Mouse (Mus musculus) embryonic facial prominence, embryonic 12.5 days (tissue): ENCODE data around the gene Gcnt2. TPM values are rescaled to one million over a fixed set of nuclear protein-coding genes. Genes with fewer than 3 reads are reported as not detected.

Experiments
- ATAC-seq: fragments of 200-750 bp; cut with Nextera tagmentation; 2 replicates; pipeline ENCODE4 v1.8.0; 2017; ENCODE audit not compliant: insufficient number of reproducible peaks, insufficient read depth, low FRiP score, low TSS enrichment
- H3K27ac ChIP-seq: fragments of 300-500 bp; sonication (generic); 2 replicates; pipeline ENCODE4 v1.5.1; 2016; ENCODE audit warnings: mild to moderate bottlenecking
- H3K27me3 ChIP-seq: fragments of 300-500 bp; sonication (generic); 2 replicates; pipeline ENCODE4 v1.6.1; 2016; ENCODE audit warnings: mild to moderate bottlenecking, moderate library complexity
- H3K36me3 ChIP-seq: fragments of 300-500 bp; sonication (generic); 2 replicates; pipeline ENCODE4 v1.6.1; 2016; ENCODE audit warnings: mild to moderate bottlenecking
- H3K4me1 ChIP-seq: fragments of 300-500 bp; sonication (generic); 2 replicates; pipeline ENCODE4 v1.6.1; 2016
- H3K4me2 ChIP-seq: fragments of 300-500 bp; sonication (generic); replicated peaks from 2 replicates; pipeline ENCODE4 v1.6.1; 2016; ENCODE audit warnings: mild to moderate bottlenecking, moderate library complexity
- H3K4me3 ChIP-seq: fragments of 300-500 bp; sonication (generic); 2 replicates; pipeline ENCODE4 v1.5.1; 2016; ENCODE audit warnings: mild to moderate bottlenecking
- H3K9ac ChIP-seq: fragments of 300-500 bp; sonication (generic); 2 replicates; pipeline ENCODE4 v1.6.1; 2016; ENCODE audit warnings: mild to moderate bottlenecking, moderate library complexity
- H3K9me3 ChIP-seq: fragments of 300-500 bp; sonication (generic); 2 replicates; pipeline ENCODE4 v1.6.1; 2016; ENCODE audit warnings: mild to moderate bottlenecking, moderate library complexity
- WGBS: fragments of 180-500 bp; shearing (Covaris S2); methylation state at CpG from one replicate; pipeline ENCODE4 v1.1.7; 2016; 5-methylcytosine and 5-hydroxymethylcytosine counted together
- polyA plus RNA-seq: library from polyadenylated mRNA; unstranded; fragments of >200 nt; fragmentation: Nextera tagmentation; extraction: Ambion mirVana; gene quantifications from 2 replicates; pipeline ENCODE4 v1.2.1, GENCODE M21; 2016

The Gcnt2 gene
- polyA plus RNA-seq: 2.1 and 2.9 TPM in 2 replicates

DNA sequence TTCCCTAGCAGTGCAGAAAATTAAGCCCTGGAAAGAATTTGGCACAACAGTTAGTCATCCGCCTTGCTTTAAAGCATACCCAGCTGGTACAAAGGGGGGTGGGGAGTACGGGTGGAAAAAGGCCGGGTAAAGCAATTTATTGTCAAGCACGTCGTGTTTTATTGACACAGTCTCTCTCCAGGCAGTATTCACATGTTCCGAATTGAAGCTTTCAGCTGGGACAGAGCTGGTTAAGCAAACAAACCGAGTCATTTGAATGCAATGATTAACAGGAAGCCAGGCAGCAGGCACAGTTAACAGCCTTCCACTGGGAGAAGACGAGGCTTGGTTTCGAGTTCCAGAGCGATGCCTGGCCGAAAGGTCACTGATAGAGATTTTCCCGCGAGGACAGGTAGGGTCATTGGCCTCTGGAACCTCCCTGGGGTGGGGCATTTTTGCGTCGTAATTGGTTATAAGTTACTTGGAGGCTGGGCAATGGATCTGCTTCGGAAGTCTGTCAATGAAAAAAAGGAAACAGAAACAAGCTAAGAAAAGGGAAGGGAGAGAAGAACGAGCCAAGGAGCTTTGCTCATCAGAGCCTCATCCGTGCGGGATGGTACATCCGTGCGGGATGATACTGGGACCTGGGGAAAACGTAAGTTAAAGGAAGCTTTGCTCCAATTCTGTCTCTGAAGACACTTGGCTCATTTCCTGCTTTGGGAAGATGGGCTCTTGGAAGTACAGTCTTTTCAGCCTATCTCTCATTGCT lies at the start of gene Gcnt2:
Gene Gcnt2, plus strand, starts transcription at position 103 of the 748 bp plus-strand sequence.
- H3K4me1 ChIP-seq: no peaks in the 10 kb centered on the region
- H3K4me2 ChIP-seq: peak within 1 kb of the TSS; percentile 40
- H3K9ac ChIP-seq: no peak within 1 kb of the TSS
- H3K36me3 ChIP-seq: no peaks in the 10 kb centered on the region
- no peaks in the 10 kb centered on the region for H3K27me3 ChIP-seq
- H3K27ac ChIP-seq: no peak within 1 kb of the TSS
- H3K9me3 ChIP-seq: no peaks in the 10 kb centered on the region
- no peak within 1 kb of the TSS for H3K4me3 ChIP-seq
- WGBS: 34% methylated on average over 22 of the region's 22 CpGs
- ATAC-seq: no peak

DNA sequence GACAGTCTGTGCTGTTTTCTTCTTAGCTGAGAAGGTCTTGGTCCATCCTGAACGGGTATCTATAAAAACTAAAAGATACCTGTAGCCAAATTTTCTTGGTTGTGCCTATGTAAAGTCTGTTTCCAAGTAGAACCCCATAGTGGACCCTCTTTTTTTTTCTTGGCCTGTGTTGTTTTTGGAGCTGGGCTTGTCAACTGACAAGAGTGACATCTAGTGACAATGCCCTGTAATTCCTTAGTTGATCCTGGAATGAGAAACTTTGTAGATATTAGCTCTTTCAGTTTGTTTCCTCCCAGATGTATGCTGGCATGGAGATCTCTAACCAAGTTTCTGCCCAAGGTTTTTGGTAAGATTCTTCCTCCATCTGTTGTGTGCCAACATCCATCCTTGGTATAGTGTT lies 38.9 kb upstream of the Gcnt2 start:
- WGBS: 61% methylated on average over 1 of the region's 1 CpGs
- Histone ChIP-seq H3K27me3 (no peaks in the 10 kb centered on the region), H3K4me3 (no peak overlapping the region), H3K9me3 (no peaks in the 10 kb centered on the region), H3K36me3 (no peaks in the 10 kb centered on the region), H3K4me2 (no peak overlapping the region), H3K9ac (no peak overlapping the region), H3K4me1 (no peaks in the 10 kb centered on the region), H3K27ac (no peak overlapping the region)
- no peak for ATAC-seq

DNA sequence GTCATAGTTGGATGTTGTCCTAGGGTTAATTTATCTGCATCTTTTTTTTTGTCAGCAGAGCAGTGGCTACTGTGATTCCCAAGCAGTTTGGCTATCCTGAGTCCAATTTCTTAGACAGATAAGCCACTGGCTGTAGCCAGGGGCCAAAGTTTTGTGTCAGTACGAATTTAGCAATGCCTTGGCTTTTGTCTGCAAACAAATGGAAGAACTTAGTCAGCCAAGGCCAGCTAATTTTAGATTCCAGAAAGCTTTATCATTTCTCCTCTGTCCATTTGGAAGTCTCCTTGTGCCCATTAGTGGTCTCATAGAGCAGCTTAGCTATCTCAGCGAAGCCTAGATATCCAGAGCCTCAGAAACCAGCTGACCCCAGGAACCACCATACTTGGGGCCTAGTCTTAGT lies 37.6 kb upstream of the Gcnt2 start:
- H3K4me2 ChIP-seq: no peak overlapping the region
- H3K9ac ChIP-seq: no peak overlapping the region
- no peak overlapping the region for H3K4me3 ChIP-seq
- H3K36me3 ChIP-seq: no peaks in the 10 kb centered on the region
- ATAC-seq: no peak
- no peaks in the 10 kb centered on the region for H3K9me3 ChIP-seq
- H3K27me3 ChIP-seq: no peaks in the 10 kb centered on the region
- H3K4me1 ChIP-seq: no peaks in the 10 kb centered on the region
- WGBS: 81% methylated on average over 2 of the region's 2 CpGs
- no peak overlapping the region for H3K27ac ChIP-seq

DNA sequence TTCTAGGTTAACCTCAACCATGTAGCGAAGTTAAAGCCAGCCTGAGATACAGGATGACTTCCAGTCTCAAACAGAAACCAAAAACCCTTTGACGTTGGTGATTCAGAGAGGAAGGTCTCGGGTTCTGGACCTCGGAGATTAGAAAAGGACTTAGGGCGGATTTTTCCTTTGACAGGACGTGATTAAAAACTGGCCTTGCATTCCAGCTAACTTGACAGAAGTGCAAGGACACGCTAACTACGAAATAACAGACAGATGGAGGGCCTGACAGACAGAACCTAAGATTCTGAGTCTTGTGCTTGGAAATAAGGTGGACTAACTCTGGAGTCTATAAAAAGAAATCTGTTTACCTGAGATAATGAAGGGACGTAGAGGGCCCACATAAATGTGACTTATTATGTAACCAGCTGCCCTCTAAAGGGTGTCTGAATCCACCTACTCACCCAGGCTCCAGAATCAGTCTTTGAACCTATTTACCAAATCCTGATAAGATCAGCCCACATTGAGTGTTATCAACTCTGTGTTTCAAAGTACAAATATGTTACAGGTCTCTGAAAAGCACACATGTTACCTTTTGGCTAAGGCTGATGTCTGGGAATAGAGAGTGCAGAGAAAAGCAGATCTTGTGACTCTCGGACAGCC lies 18.3 kb upstream of the Gcnt2 start:
- Histone ChIP-seq H3K9me3 (no peaks in the 10 kb centered on the region), H3K9ac (no peak overlapping the region), H3K36me3 (no peaks in the 10 kb centered on the region), H3K4me2 (no peak overlapping the region), H3K4me3 (no peak overlapping the region), H3K27me3 (no peaks in the 10 kb centered on the region), H3K4me1 (no peaks in the 10 kb centered on the region), H3K27ac (no peak overlapping the region)
- no peak for ATAC-seq
- WGBS: 62% methylated on average over 10 of the region's 10 CpGs

GRCm38 (mm10) chr13:40842141-40842540 lies 17.4 kb upstream of the Gcnt2 start:
- no peak overlapping the region for H3K27ac ChIP-seq
- no peaks in the 10 kb centered on the region for H3K27me3 ChIP-seq
- ATAC-seq: no peak
- no peak overlapping the region for H3K4me2 ChIP-seq
- H3K4me1 ChIP-seq: no peaks in the 10 kb centered on the region
- H3K9me3 ChIP-seq: no peaks in the 10 kb centered on the region
- H3K4me3 ChIP-seq: no peak overlapping the region
- no peaks in the 10 kb centered on the region for H3K36me3 ChIP-seq
- WGBS: 29% methylated on average over 1 of the region's 1 CpGs
- H3K9ac ChIP-seq: no peak overlapping the region

DNA sequence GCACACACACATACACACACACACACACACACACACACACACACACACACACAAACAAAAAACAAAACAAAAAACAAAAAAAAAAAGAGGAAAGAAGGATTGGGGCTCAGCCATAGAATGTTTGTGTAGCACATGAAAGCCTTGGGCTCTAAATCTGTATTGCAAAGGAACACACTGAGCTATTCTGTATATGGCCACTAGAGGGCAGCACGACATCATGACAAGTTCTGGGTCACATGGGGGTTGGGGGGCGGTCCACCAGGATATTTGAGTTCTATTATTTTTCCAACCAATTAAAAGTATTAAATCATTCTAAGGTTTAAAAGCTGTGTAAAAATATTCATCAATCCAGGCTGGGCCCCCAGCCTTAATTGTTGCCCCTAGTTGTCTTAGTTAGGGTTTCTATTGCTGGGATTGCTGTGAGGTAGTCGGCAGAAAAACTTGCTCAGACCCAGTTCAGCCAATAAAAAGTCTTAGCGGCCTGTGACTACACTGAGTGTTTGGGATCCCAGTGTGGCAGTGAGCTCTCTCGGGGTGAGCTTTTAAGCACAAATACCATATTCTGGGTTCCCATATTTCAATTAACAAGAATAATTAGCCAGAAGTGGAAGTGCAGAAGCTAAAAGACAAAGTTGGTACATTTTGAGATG lies 16.0 kb upstream of the Gcnt2 start:
- no peak overlapping the region for H3K27ac ChIP-seq
- H3K4me2 ChIP-seq: no peak overlapping the region
- no peaks in the 10 kb centered on the region for H3K27me3 ChIP-seq
- 25% methylated on average over 5 of the region's 5 CpGs for WGBS
- no peaks in the 10 kb centered on the region for H3K36me3 ChIP-seq
- ATAC-seq: no peak
- no peaks in the 10 kb centered on the region for H3K4me1 ChIP-seq
- no peak overlapping the region for H3K9ac ChIP-seq
- H3K4me3 ChIP-seq: no peak overlapping the region
- H3K9me3 ChIP-seq: no peaks in the 10 kb centered on the region

DNA sequence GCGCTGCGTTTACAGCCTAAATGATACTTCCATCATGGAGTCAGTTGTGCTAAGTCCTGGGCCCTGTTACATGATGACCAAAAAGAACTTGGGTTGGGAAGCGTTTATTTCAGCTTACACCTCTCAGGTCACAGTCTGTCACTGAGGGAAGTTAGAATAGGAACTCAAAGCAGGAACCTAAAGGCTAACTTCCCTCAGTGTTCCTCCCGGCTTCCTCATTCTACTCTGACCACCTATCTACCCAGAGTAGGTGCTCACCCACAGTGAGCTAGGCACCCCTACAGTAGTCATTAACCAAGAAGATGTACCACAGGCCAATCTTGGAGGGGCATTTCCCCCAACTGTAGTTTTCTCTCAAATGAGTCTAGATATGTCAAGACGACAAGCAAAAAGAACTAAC lies 15.4 kb upstream of the Gcnt2 start:
- Histone ChIP-seq H3K27me3 (no peaks in the 10 kb centered on the region), H3K4me1 (no peaks in the 10 kb centered on the region), H3K4me2 (no peak overlapping the region), H3K4me3 (no peak overlapping the region), H3K36me3 (no peaks in the 10 kb centered on the region), H3K9me3 (no peaks in the 10 kb centered on the region), H3K27ac (no peak overlapping the region), H3K9ac (no peak overlapping the region)
- WGBS: 91% methylated on average over 5 of the region's 5 CpGs
- ATAC-seq: no peak

- Histone ChIP-seq H3K36me3 (no peaks in the 10 kb centered on the region), H3K4me2 (no peak overlapping the region), H3K27ac (no peak overlapping the region), H3K27me3 (no peaks in the 10 kb centered on the region), H3K4me1 (no peaks in the 10 kb centered on the region), H3K9me3 (no peaks in the 10 kb centered on the region), H3K4me3 (no peak overlapping the region), H3K9ac (no peak overlapping the region)
- ATAC-seq: no peak
- WGBS: 62% methylated on average over 6 of the region's 6 CpGs
Measured at GRCm38 (mm10) chr13:40845951-40846350, 13.6 kb upstream of the Gcnt2 start.

DNA sequence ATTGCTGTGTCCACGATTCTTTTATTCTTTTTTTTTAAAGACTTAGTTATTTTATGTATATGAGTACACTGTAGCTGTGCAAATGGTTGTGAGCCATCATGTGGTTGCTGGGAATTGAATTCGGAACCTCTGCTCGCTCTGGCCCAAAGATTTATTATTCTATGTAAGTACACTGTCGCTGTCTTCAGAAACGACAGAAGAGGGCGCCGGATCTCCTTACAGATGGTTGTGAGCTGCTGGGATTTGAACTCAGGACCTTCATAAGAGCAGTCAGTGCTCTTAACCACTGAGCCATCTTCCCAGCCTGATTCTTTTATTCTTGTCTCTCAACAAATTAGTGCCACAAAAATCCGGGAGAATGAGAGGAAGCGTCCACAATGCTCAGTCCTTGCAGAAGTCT lies 13.2 kb upstream of the Gcnt2 start:
- no peak for ATAC-seq
- Histone ChIP-seq H3K4me1 (no peaks in the 10 kb centered on the region), H3K36me3 (no peaks in the 10 kb centered on the region), H3K27ac (no peak overlapping the region), H3K9ac (no peak overlapping the region), H3K4me2 (no peak overlapping the region), H3K4me3 (no peak overlapping the region), H3K9me3 (no peaks in the 10 kb centered on the region), H3K27me3 (no peaks in the 10 kb centered on the region)
- 68% methylated on average over 9 of the region's 9 CpGs for WGBS

DNA sequence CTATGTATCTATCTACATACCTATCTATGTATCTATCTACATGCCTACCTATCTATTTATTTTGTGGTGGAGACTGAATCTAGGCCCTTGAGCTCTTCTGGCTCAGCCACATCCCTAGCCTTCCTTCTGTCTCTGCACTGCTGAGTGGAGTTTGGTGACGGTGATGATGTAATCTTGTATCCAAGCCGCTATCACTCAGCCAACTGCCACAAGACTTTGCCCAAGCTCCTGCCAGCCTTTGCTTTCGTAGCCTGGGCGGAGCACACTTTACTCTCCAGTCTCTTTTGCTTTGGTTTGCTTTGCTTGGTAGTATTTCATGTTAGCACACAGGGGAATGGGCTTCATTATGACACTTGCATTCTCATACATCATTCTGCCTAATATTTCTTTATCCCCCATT lies 11.7 kb upstream of the Gcnt2 start:
- Histone ChIP-seq H3K9me3 (no peaks in the 10 kb centered on the region), H3K4me1 (no peaks in the 10 kb centered on the region), H3K9ac (no peak overlapping the region), H3K27ac (no peak overlapping the region), H3K4me3 (no peak overlapping the region), H3K4me2 (no peak overlapping the region), H3K36me3 (no peaks in the 10 kb centered on the region), H3K27me3 (no peaks in the 10 kb centered on the region)
- ATAC-seq: no peak
- 83% methylated on average over 4 of the region's 4 CpGs for WGBS

- H3K9me3 ChIP-seq: no peaks in the 10 kb centered on the region
- WGBS: 86% methylated on average over 6 of the region's 6 CpGs
- no peak overlapping the region for H3K27ac ChIP-seq
- no peak for ATAC-seq
- H3K9ac ChIP-seq: no peak overlapping the region
- no peaks in the 10 kb centered on the region; the same call in 1 of the 2 replicates for H3K4me1 ChIP-seq
- H3K27me3 ChIP-seq: no peaks in the 10 kb centered on the region
- no peaks in the 10 kb centered on the region for H3K36me3 ChIP-seq
- no peak overlapping the region for H3K4me2 ChIP-seq
- H3K4me3 ChIP-seq: no peak overlapping the region
Measured at GRCm38 (mm10) chr13:40850686-40851085, 8.9 kb upstream of the Gcnt2 start.

DNA sequence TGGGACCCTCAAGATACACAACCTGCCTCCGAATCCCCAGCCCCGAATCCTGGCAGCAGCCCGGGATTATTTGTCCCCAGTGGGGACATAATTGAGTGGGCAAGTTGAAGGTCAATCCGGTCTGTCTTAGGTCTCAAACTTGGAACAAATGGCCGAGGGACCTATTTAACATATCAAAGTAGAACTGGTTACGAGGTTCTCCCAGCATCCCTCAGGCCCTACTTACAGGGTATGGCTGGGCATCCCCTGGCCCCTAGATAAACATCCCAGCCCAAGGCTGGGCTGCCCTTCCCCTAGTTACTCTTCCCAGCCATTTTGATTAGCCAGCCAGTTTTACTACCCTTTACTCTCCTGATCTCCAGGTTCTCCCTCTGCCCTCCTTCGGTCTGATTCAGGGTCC lies 8.3 kb upstream of the Gcnt2 start:
- H3K4me3 ChIP-seq: no peak overlapping the region
- WGBS: 79% methylated on average over 7 of the region's 7 CpGs
- no peaks in the 10 kb centered on the region for H3K36me3 ChIP-seq
- H3K27ac ChIP-seq: no peak overlapping the region
- ATAC-seq: no peak
- H3K27me3 ChIP-seq: no peaks in the 10 kb centered on the region
- no peaks in the 10 kb centered on the region for H3K9me3 ChIP-seq
- no peaks in the 10 kb centered on the region; the same call in 1 of the 2 replicates for H3K4me1 ChIP-seq
- H3K4me2 ChIP-seq: no peak overlapping the region
- H3K9ac ChIP-seq: no peak overlapping the region
